Mouse (Mus musculus): ENCODE measurements around the gene Rnf150.

DNA sequence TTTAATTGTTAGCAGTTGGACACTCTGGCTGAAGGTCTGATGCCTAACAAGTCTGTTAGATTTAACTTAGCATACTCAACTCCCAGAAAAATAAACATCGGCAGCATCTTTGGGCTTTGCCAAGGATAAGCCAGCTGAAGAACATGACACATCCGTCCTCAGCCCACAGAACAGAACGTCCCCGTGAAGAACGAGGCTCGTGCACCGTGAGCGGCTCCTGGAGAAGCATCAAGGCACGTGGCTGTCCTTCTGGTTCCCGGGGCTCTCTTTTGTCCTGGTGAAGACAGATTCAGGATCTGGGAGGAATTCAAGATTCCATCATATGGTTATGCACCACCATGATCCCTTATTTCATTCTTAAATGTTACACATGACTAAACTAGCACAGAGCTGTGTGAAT is 175.4 kb downstream of the Rnf150 start:
- TF ChIP-seq TCF12 (IDR thresholded peaks at IDR 0.05; ENCODE audit: insufficient read depth, poor library complexity, severe bottlenecking) (no peak), POLR2A (IDR thresholded peaks at IDR 0.05; ENCODE audit: insufficient read length, low read depth) (no peak), MAX (IDR thresholded peaks at IDR 0.05; ENCODE audit: low read depth) (no peak), POLR2AphosphoS2 (IDR thresholded peaks at IDR 0.05; ENCODE audit: insufficient read length, low read depth) (no peak), TCF3 (IDR thresholded peaks at IDR 0.05; ENCODE audit: insufficient read length, low read depth) (no peak), E2F4 (IDR thresholded peaks at IDR 0.05; ENCODE audit: insufficient read depth) (no peak)

All from myocyte (in vitro differentiated cells).